18 mouse cellular contexts compared by ENCODE assay signal in the genomic region with DNA sequence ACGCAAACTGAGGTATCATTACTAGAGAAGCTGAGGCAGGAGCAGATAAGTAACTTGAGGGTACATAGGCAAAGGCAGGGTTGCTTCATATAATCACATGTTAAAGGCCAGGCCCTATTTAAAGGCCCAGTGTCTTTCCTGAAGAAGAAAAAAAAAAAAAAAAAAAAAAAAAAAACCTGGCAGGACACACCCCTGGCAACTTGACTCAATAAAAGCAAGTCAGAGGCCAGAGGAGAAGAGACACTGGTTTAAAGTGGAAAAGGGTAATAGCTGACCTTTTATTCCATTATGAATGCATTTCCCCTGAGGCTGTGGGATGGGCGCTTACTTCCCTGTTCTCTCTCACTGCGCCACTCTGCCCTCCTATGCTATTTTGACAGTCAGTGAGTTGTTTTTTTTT.
DNase-seq lines count a peak whose midpoint lies in the region; ATAC-seq and TF ChIP-seq lines count a peak whose summit lies in the region.
"Had no signal": no experiment of that assay in that cellular context is flagged by ENCODE, and none has a peak within 500 bp of the region (broad histone marks: within the 10 kb centered on the region; RNA-seq: fewer than 3 reads in every experiment).

No protein-coding gene starts in this region.

- TF ChIP-seq CTCF in lung, adult 2 months (IDR thresholded peaks at IDR 0.05; ENCODE audit: insufficient read depth, low read length), result no peak

- ATAC-seq in erythroblast, adult 5-6 weeks (replicated peaks; ENCODE audit: low FRiP score, poor library complexity, severe bottlenecking), result no peak
- peak; percentile 52 for ATAC-seq in intestine, embryonic 16.5 days
- ATAC-seq: forebrain, embryonic 14.5 days; Patski had no signal

- H3K4me2 ChIP-seq in intestine, embryonic 16.5 days (ENCODE audit: low read depth, low read length), result no peak overlapping the region
- H3K4me2 ChIP-seq: midbrain, embryonic 11.5 days had no signal

- TF ChIP-seq POLR2A in lung, adult 2 months (IDR thresholded peaks at IDR 0.05; ENCODE audit: borderline replicate concordance, extremely low read depth, low read depth, low read length), result no peak

- DNase-seq in lung, postnatal 25 days (ENCODE audit: low spot score), result peak; percentile 21
- no peak for DNase-seq in lung, adult 2 months
- DNase-seq in splenic B cell, adult 2 months (ENCODE audit: low read depth, low spot score), result peak; percentile 18
- no peak for DNase-seq in adrenal gland, adult (ENCODE audit: inconsistent age in 2 of 2, low spot score in 1 of 2)
- DNase-seq in layer of hippocampus, postnatal 25 days (ENCODE audit: extremely low spot score in 1 of 2, low spot score in 1 of 2), result no peak
- DNase-seq: cerebellum, postnatal 25 days; lung, embryonic 14.5 days; right cerebral cortex, postnatal 4 days; thymus, postnatal 4 days had no signal

- no peaks in the 10 kb centered on the region for H3K9me3 ChIP-seq in erythroblast, embryonic 14.5 days (ENCODE audit: control insufficient read depth, low read length)
- no peaks in the 10 kb centered on the region for H3K9me3 ChIP-seq in intestine, embryonic 16.5 days (ENCODE audit: control insufficient read depth, low read length)
- H3K9me3 ChIP-seq: heart, embryonic 15.5 days; limb, embryonic 12.5 days; neural tube, embryonic 13.5 days had no signal

- no peaks in the 10 kb centered on the region for H3K36me3 ChIP-seq in erythroblast, embryonic 14.5 days (ENCODE audit: control insufficient read depth)
- no peaks in the 10 kb centered on the region for H3K36me3 ChIP-seq in intestine, embryonic 16.5 days (ENCODE audit: control insufficient read depth, insufficient read depth, low read length)
- H3K36me3 ChIP-seq in splenic B cell, adult 2 months (ENCODE audit: control insufficient read depth, insufficient read depth, low read length, poor library complexity, severe bottlenecking), result no peaks in the 10 kb centered on the region
- H3K36me3 ChIP-seq: heart, embryonic 15.5 days; limb, embryonic 12.5 days; neural tube, embryonic 13.5 days had no signal

- no peak overlapping the region for H3K27ac ChIP-seq in intestine, embryonic 16.5 days (ENCODE audit: low read length)
- H3K27ac ChIP-seq: heart, embryonic 15.5 days; limb, embryonic 12.5 days; neural tube, embryonic 13.5 days had no signal

- peaks cover 22% of the 10 kb centered on the region for H3K4me1 ChIP-seq in erythroblast, embryonic 14.5 days (ENCODE audit: control insufficient read depth)
- peaks cover 12% of the 10 kb centered on the region for H3K4me1 ChIP-seq in lung, adult 2 months (ENCODE audit: control insufficient read depth, insufficient read depth, low read length)
- H3K4me1 ChIP-seq in intestine, embryonic 16.5 days (ENCODE audit: control insufficient read depth, insufficient read depth, low read length), result peaks cover 10% of the 10 kb centered on the region

- no peak overlapping the region for H3K9ac ChIP-seq in intestine, embryonic 16.5 days (ENCODE audit: low read depth, low read length)
- H3K9ac ChIP-seq: heart, embryonic 15.5 days; limb, embryonic 12.5 days; lung, embryonic 14.5 days; neural tube, embryonic 13.5 days had no signal

- 90% methylated on average over 3 of the region's 3 CpGs for WGBS in lung, adult 2 months
- WGBS in intestine, embryonic 16.5 days, result 84% methylated on average over 3 of the region's 3 CpGs

- no peaks in the 10 kb centered on the region for H3K27me3 ChIP-seq in erythroblast, embryonic 14.5 days (ENCODE audit: control insufficient read depth)
- H3K27me3 ChIP-seq in intestine, embryonic 16.5 days (replicated peaks; ENCODE audit: control insufficient read depth, insufficient read depth, low read length), result no peaks in the 10 kb centered on the region
- H3K27me3 ChIP-seq in splenic B cell, adult 2 months (ENCODE audit: control insufficient read depth, insufficient read depth, low read length, poor library complexity, severe bottlenecking), result no peaks in the 10 kb centered on the region
- H3K27me3 ChIP-seq: heart, embryonic 15.5 days; limb, embryonic 12.5 days; neural tube, embryonic 13.5 days; Patski had no signal

- H3K4me3 ChIP-seq in erythroblast, embryonic 14.5 days (replicated peaks), result peak overlapping the region; percentile 79
- no peak overlapping the region for H3K4me3 ChIP-seq in lung, adult 2 months (replicated peaks; ENCODE audit: extremely low read depth, low read depth, low read length)
- no peak overlapping the region for H3K4me3 ChIP-seq in intestine, embryonic 16.5 days (ENCODE audit: low read length)
- H3K4me3 ChIP-seq: heart, embryonic 15.5 days; limb, embryonic 12.5 days had no signal

Comparison
In these comparisons a context has a peak if more than half of its experiments do, and no peak if none do; other contexts are left out.
1. DNase-seq: peak in lung, postnatal 25 days (single experiment) and splenic B cell, adult 2 months (single experiment); none in lung, adult 2 months (single experiment), adrenal gland, adult (0 of 2) and layer of hippocampus, postnatal 25 days (0 of 2).